Mouse (Mus musculus) CH12.LX (cell line): Measurements from ENCODE around the gene Pla2g1b. TPM values are rescaled to one million over a fixed set of nuclear protein-coding genes. Genes with fewer than 3 reads are reported as not detected.

ENCODE experiments used
- DNase-seq: peaks from one replicate; pipeline ENCODE4 v3.0.0-alpha.2; 2013; ENCODE audit errors: extremely low read depth
- H3K27ac ChIP-seq: 2 replicates; pipeline ENCODE4 v1.5.1; 2012; ENCODE audit warnings: low read depth, mild to moderate bottlenecking, control low read depth, moderate library complexity; ENCODE audit not compliant: insufficient read depth
- H3K27me3 ChIP-seq: replicated peaks from 2 replicates; pipeline ENCODE3; 2012; ENCODE audit warnings: inconsistent platforms
- H3K36me3 ChIP-seq, 2 experiments: replicated peaks in 1 of 2; 2 replicates each; pipeline versions ENCODE3 to v1.6.1; 2012; ENCODE audit warnings: inconsistent platforms in 1 of 2, low read length in 1 of 2, mild to moderate bottlenecking in 1 of 2, mixed read lengths in 1 of 2, moderate library complexity in 1 of 2; ENCODE audit not compliant: control insufficient read depth in 1 of 2, insufficient read depth in 1 of 2
- H3K4me1 ChIP-seq, 2 experiments: 2 replicates each; pipeline ENCODE4 v1.6.1; 2012; ENCODE audit warnings: inconsistent platforms in 1 of 2, moderate library complexity in 1 of 2; ENCODE audit not compliant: insufficient read depth in 2 of 2, control insufficient read depth in 1 of 2
- H3K4me2 ChIP-seq: 2 replicates; pipeline ENCODE4 v1.6.1; 2012; ENCODE audit warnings: low read depth, mild to moderate bottlenecking, control low read depth; ENCODE audit not compliant: poor library complexity, insufficient read depth, severe bottlenecking
- H3K4me3 ChIP-seq, 3 experiments: fragments of 150-350 bp in 1 of 3; sonication (generic) in 1 of 3; replicated peaks in 1 of 3; 2 replicates each; pipeline versions ENCODE3 to v1.5.1; 2011 to 2012; ENCODE audit warnings: low read depth in 2 of 3, low read length in 2 of 3, mild to moderate bottlenecking in 2 of 3, moderate library complexity in 2 of 3, control low read depth in 1 of 3, improper control_type of control experiment in 1 of 3, inconsistent platforms in 1 of 3, mixed read lengths in 1 of 3; ENCODE audit not compliant: poor library complexity in 1 of 3
- H3K79me2 ChIP-seq: replicated peaks from 2 replicates; pipeline ENCODE4 v1.6.1; 2012; ENCODE audit warnings: mild to moderate bottlenecking, moderate library complexity; ENCODE audit not compliant: control insufficient read depth, poor library complexity, insufficient read depth, severe bottlenecking; ENCODE audit errors: extremely low read depth
- H3K9ac ChIP-seq: 2 replicates; pipeline ENCODE4 v1.6.1; 2012; ENCODE audit warnings: low read depth, mild to moderate bottlenecking, control low read depth, moderate library complexity; ENCODE audit not compliant: insufficient read depth
- H3K9me3 ChIP-seq: replicated peaks from 2 replicates; pipeline ENCODE3; 2012; ENCODE audit warnings: low read length, inconsistent platforms, mixed read lengths
- CTCF ChIP-seq, 2 experiments: IDR thresholded peaks in 1 of 2; conservative IDR thresholded peaks in 1 of 2; 2 replicates each; pipeline ENCODE4 v1.5.1; 2011 to 2012; ENCODE audit warnings: low read depth in 2 of 2, low read length in 2 of 2, improper control_type of control experiment in 1 of 2, inconsistent platforms in 1 of 2, mild to moderate bottlenecking in 1 of 2, moderate library complexity in 1 of 2
- KAT2A ChIP-seq: IDR thresholded peaks from 2 replicates; pipeline ENCODE4 v1.6.1; 2012; ENCODE audit warnings: low read length, improper control_type of control experiment, inconsistent platforms; ENCODE audit not compliant: insufficient replicate concordance
- NELFE ChIP-seq: IDR thresholded peaks from 2 replicates; pipeline ENCODE4 v1.6.1; 2011; ENCODE audit warnings: low read depth, low read length, improper control_type of control experiment
- ZC3H11A ChIP-seq: IDR thresholded peaks from 2 replicates; pipeline ENCODE4 v1.6.1; 2012; ENCODE audit warnings: low read depth, mild to moderate bottlenecking, inconsistent platforms, low read length, improper control_type of control experiment
- dilution Hi-C: fragments of 300-500 bp; cut with MboI; formaldehyde crosslinking; loops from 2 replicates; pipeline ENCODE4 v1.14.3; 2020; ENCODE audit warnings: low sequenced_read_pairs; ENCODE audit not compliant: extremely low pct_unique_long_range_greater_than_20kb, extremely low pct_ligation_motif_present
- in situ Hi-C: fragments of 300-500 bp; cut with MboI; formaldehyde crosslinking; loops from 3 replicates; pipeline ENCODE4 v1.14.3; 2019; ENCODE audit warnings: low sequenced_read_pairs, low pct_ligation_motif_present, low pct_unique_long_range_greater_than_20kb, mixed read lengths
- polyA plus RNA-seq: library from polyadenylated mRNA; unstranded; fragments of >175 nt; gene quantifications from 2 replicates; pipeline ENCODE4 v1.2.1, GENCODE M21; 2012; ENCODE audit warnings: low read depth; ENCODE audit not compliant: insufficient read length
- total RNA-seq, 2 experiments: library from RNA; depleted of rRNA; stranded (reverse); fragments of 300-350 nt in 1 of 2; fragments of >200 nt in 1 of 2; gene quantifications; 2 replicates each; pipeline ENCODE4 v1.2.3; 2012 to 2014

The Pla2g1b gene
- total and polyA plus RNA-seq, 3 experiments = not detected

GRCm38 (mm10) chr5:115523971-115524370 is 57.9 kb downstream of the Pla2g1b start:
- Histone ChIP-seq H3K79me2 (0 out of 2 replicates have a peak, but pooled peaks cover 2% of the 10 kb centered on the region), H3K27me3 (no peaks in the 10 kb centered on the region)
- dilution Hi-C loops = no loop called here
- DNase-seq = no peak
- no peak for TF ChIP-seq NELFE
- no peak for TF ChIP-seq KAT2A
- TF ChIP-seq ZC3H11A = no peak
- no peak for TF ChIP-seq CTCF (conservative IDR thresholded peaks at IDR 0.05 in 1 of 2, IDR thresholded peaks at IDR 0.05 in 1 of 2; ENCODE audit: low read depth in 2 of 2, low read length in 2 of 2)
- TF ChIP-seq, all 38 proteins: peak for 0
- peaks cover 19 to 57% of the 10 kb centered on the region in 2 experiments for H3K4me1 ChIP-seq
- H3K4me3 ChIP-seq = no peak overlapping the region
- no peaks in the 10 kb centered on the region for H3K9me3 ChIP-seq
- H3K4me2 ChIP-seq = no peak overlapping the region
- in situ Hi-C loops = no loop called here
- no peak overlapping the region for H3K27ac ChIP-seq
- H3K36me3 ChIP-seq = peaks cover 0 to 47% of the 10 kb centered on the region in 2 experiments
- no peak overlapping the region for H3K9ac ChIP-seq

Other genes starting within 250 kb of the Pla2g1b start
- gene Pop5, start 230.4 kb upstream of the Pla2g1b start, total RNA-seq (2012; rRNA removed) = 236 and 301 TPM in 2 replicates
- 156 and 161 TPM in 2 replicates for gene Pop5, start 230.4 kb upstream of the Pla2g1b start, total RNA-seq (2014; rRNA removed)
- gene Pop5, start 230.4 kb upstream of the Pla2g1b start, polyA plus RNA-seq = 127 and 163 TPM in 2 replicates
- gene Rnf10, start 193.4 kb upstream of the Pla2g1b start, total RNA-seq (2012; rRNA removed) = 63.6 and 68.5 TPM in 2 replicates
- gene Rnf10, start 193.4 kb upstream of the Pla2g1b start, total RNA-seq (2014; rRNA removed) = 38.5 and 39.9 TPM in 2 replicates
- gene Rnf10, start 193.4 kb upstream of the Pla2g1b start, polyA plus RNA-seq = 154 and 187 TPM in 2 replicates
- 46.7 and 46.8 TPM in 2 replicates for gene Coq5, start 186.6 kb upstream of the Pla2g1b start, total RNA-seq (2012; rRNA removed)
- gene Coq5, start 186.6 kb upstream of the Pla2g1b start, total RNA-seq (2014; rRNA removed) = 41.9 and 46.7 TPM in 2 replicates
- 42.3 and 43.9 TPM in 2 replicates for gene Coq5, start 186.6 kb upstream of the Pla2g1b start, polyA plus RNA-seq
- 312 and 488 TPM in 2 replicates for gene Dynll1, start 165.3 kb upstream of the Pla2g1b start, total RNA-seq (2012; rRNA removed)
- 456 and 502 TPM in 2 replicates for gene Dynll1, start 165.3 kb upstream of the Pla2g1b start, total RNA-seq (2014; rRNA removed)
- 516 and 646 TPM in 2 replicates for gene Dynll1, start 165.3 kb upstream of the Pla2g1b start, polyA plus RNA-seq
- 73.4 and 82.8 TPM in 2 replicates for gene Srsf9, start 139.1 kb upstream of the Pla2g1b start, total RNA-seq (2012; rRNA removed)
- 117 and 121 TPM in 2 replicates for gene Srsf9, start 139.1 kb upstream of the Pla2g1b start, total RNA-seq (2014; rRNA removed)
- 112 and 130 TPM in 2 replicates for gene Srsf9, start 139.1 kb upstream of the Pla2g1b start, polyA plus RNA-seq
- 6.2 and 7.3 TPM in 2 replicates for gene Gatc, start 125.1 kb upstream of the Pla2g1b start, total RNA-seq (2012; rRNA removed)
- 11.7 and 14.4 TPM in 2 replicates for gene Gatc, start 125.1 kb upstream of the Pla2g1b start, total RNA-seq (2014; rRNA removed)
- 27.0 and 34.0 TPM in 2 replicates for gene Gatc, start 125.1 kb upstream of the Pla2g1b start, polyA plus RNA-seq
- gene Triap1, start 125.0 kb upstream of the Pla2g1b start, total RNA-seq (2012; rRNA removed) = 33.7 and 36.9 TPM in 2 replicates
- 31.4 and 31.8 TPM in 2 replicates for gene Triap1, start 125.0 kb upstream of the Pla2g1b start, total RNA-seq (2014; rRNA removed)
- gene Triap1, start 125.0 kb upstream of the Pla2g1b start, polyA plus RNA-seq = 36.1 and 38.2 TPM in 2 replicates
- gene Cox6a1, start 117.3 kb upstream of the Pla2g1b start, total RNA-seq (2012; rRNA removed) = 546 and 673 TPM in 2 replicates
- 203 and 257 TPM in 2 replicates for gene Cox6a1, start 117.3 kb upstream of the Pla2g1b start, total RNA-seq (2014; rRNA removed)
- gene Cox6a1, start 117.3 kb upstream of the Pla2g1b start, polyA plus RNA-seq = 612 and 618 TPM in 2 replicates
- gene Msi1, start 36.7 kb upstream of the Pla2g1b start, total RNA-seq (2012; rRNA removed) = 3.3 and 4.1 TPM in 2 replicates
- 0.66 and 0.82 TPM in 2 replicates for gene Msi1, start 36.7 kb upstream of the Pla2g1b start, total RNA-seq (2014; rRNA removed)
- 4.9 and 5.3 TPM in 2 replicates for gene Msi1, start 36.7 kb upstream of the Pla2g1b start, polyA plus RNA-seq
- gene Sirt4, start 18.5 kb downstream of the Pla2g1b start, total RNA-seq (2012; rRNA removed) = 16.7 and 18.0 TPM in 2 replicates
- gene Sirt4, start 18.5 kb downstream of the Pla2g1b start, total RNA-seq (2014; rRNA removed) = 8.2 and 10.0 TPM in 2 replicates
- gene Sirt4, start 18.5 kb downstream of the Pla2g1b start, polyA plus RNA-seq = 13.3 and 15.3 TPM in 2 replicates
- gene Pxn, start 40.4 kb downstream of the Pla2g1b start, total RNA-seq (2012; rRNA removed) = 21.1 and 22.6 TPM in 2 replicates
- gene Pxn, start 40.4 kb downstream of the Pla2g1b start, total RNA-seq (2014; rRNA removed) = 13.9 and 17.0 TPM in 2 replicates
- 30.0 and 43.4 TPM in 2 replicates for gene Pxn, start 40.4 kb downstream of the Pla2g1b start, polyA plus RNA-seq
- 5,037 and 5,581 TPM in 2 replicates for gene Rplp0, start 93.2 kb downstream of the Pla2g1b start, total RNA-seq (2012; rRNA removed)
- gene Rplp0, start 93.2 kb downstream of the Pla2g1b start, total RNA-seq (2014; rRNA removed) = 5,841 and 6,606 TPM in 2 replicates
- 4,313 and 4,800 TPM in 2 replicates for gene Rplp0, start 93.2 kb downstream of the Pla2g1b start, polyA plus RNA-seq
- gene Gcn1l1, start 99.0 kb downstream of the Pla2g1b start, total RNA-seq (2012; rRNA removed) = 81.9 and 88.7 TPM in 2 replicates
- gene Gcn1l1, start 99.0 kb downstream of the Pla2g1b start, total RNA-seq (2014; rRNA removed) = 17.7 and 18.2 TPM in 2 replicates
- 53.6 and 62.9 TPM in 2 replicates for gene Gcn1l1, start 99.0 kb downstream of the Pla2g1b start, polyA plus RNA-seq
- 33.8 and 36.5 TPM in 2 replicates for gene Rab35, start 165.6 kb downstream of the Pla2g1b start, total RNA-seq (2012; rRNA removed)
- 31.9 and 37.5 TPM in 2 replicates for gene Rab35, start 165.6 kb downstream of the Pla2g1b start, total RNA-seq (2014; rRNA removed)
- gene Rab35, start 165.6 kb downstream of the Pla2g1b start, polyA plus RNA-seq = 62.2 and 86.3 TPM in 2 replicates